Mouse (Mus musculus) midbrain, embryonic 10.5 days (tissue): ENCODE data around the gene Qars. TPM values are rescaled to one million over a fixed set of nuclear protein-coding genes. Genes with fewer than 3 reads are reported as not detected.

Source experiments
- DNase-seq: peaks from one replicate; pipeline ENCODE4 v3.0.0-alpha.2; 2017; ENCODE audit warnings: low spot score
- H3K27ac ChIP-seq: fragments of 300-500 bp; sonication (generic); replicated peaks from 2 replicates; pipeline ENCODE4 v1.5.1; 2016; ENCODE audit warnings: mild to moderate bottlenecking
- H3K27me3 ChIP-seq: fragments of 300-500 bp; sonication (generic); 2 replicates; pipeline ENCODE4 v1.6.1; 2016; ENCODE audit warnings: low read depth, mild to moderate bottlenecking; ENCODE audit not compliant: poor library complexity, severe bottlenecking
- H3K36me3 ChIP-seq: fragments of 300-500 bp; sonication (generic); 2 replicates; pipeline ENCODE4 v1.6.1; 2016; ENCODE audit warnings: mild to moderate bottlenecking, moderate library complexity
- H3K4me1 ChIP-seq: fragments of 300-500 bp; sonication (generic); 2 replicates; pipeline ENCODE4 v1.6.1; 2016
- H3K4me3 ChIP-seq: fragments of 300-500 bp; sonication (generic); 2 replicates; pipeline ENCODE4 v1.5.1; 2016; ENCODE audit warnings: mild to moderate bottlenecking, moderate library complexity
- H3K9me3 ChIP-seq: fragments of 300-500 bp; sonication (generic); replicated peaks from 2 replicates; pipeline ENCODE4 v1.6.1; 2016; ENCODE audit warnings: mild to moderate bottlenecking
- WGBS: fragments of 180-500 bp; shearing (Covaris S2); methylation state at CpG from one replicate; pipeline ENCODE4 v1.1.7; 2016; 5-methylcytosine and 5-hydroxymethylcytosine counted together
- polyA plus RNA-seq: library from polyadenylated mRNA; unstranded; fragments of >200 nt; fragmentation: Nextera tagmentation; extraction: Ambion mirVana; gene quantifications from 2 replicates; pipeline ENCODE4 v1.2.1, GENCODE M21; 2016

Gene Qars
- 112 and 115 TPM in 2 replicates for polyA plus RNA-seq

GRCm38 (mm10) chr9:108507619-108508434, at the start of gene Qars:
TSS of gene Qars (plus strand) at chr9:108507706.
- Histone ChIP-seq H3K27ac (peak within 1 kb of the TSS; percentile 88), H3K36me3 (peaks cover 47% of the 10 kb centered on the region), H3K4me1 (peaks cover 21% of the 10 kb centered on the region), H3K4me3 (peak within 1 kb of the TSS; percentile 89), H3K27me3 (no peaks in the 10 kb centered on the region), H3K9me3 (no peaks in the 10 kb centered on the region)
- peak; percentile 95 for DNase-seq
- under 1% methylated on average over 37 of the region's 37 CpGs for WGBS

GRCm38 (mm10) chr9:108459939-108460318, 47.6 kb upstream of the Qars start:
- H3K4me1 ChIP-seq, result peaks cover 23% of the 10 kb centered on the region
- no peaks in the 10 kb centered on the region for H3K9me3 ChIP-seq
- peaks cover 28% of the 10 kb centered on the region for H3K36me3 ChIP-seq
- no peak for DNase-seq
- no peaks in the 10 kb centered on the region for H3K27me3 ChIP-seq
- peak overlapping the region; percentile 94 for H3K27ac ChIP-seq
- H3K4me3 ChIP-seq, result peak overlapping the region; percentile 97
- 92% methylated on average over 1 of the region's 1 CpGs for WGBS

- 1% methylated on average over 51 of the region's 52 CpGs for WGBS
Observed at GRCm38 (mm10) chr9:108460319-108461178, 47.0 kb upstream of the Qars start, which contains the start of gene Ccdc71. TSS of gene Ccdc71 (plus strand) at chr9:108460527.

GRCm38 (mm10) chr9:108461181-108461631, 46.3 kb upstream of the Qars start, which contains the start of gene Klhdc8b:
TSS of gene Klhdc8b (minus strand) at chr9:108461581.
- Histone ChIP-seq H3K27ac (peak within 1 kb of the TSS; percentile 94), H3K9me3 (no peaks in the 10 kb centered on the region), H3K4me1 (peaks cover 23% of the 10 kb centered on the region), H3K36me3 (peaks cover 41% of the 10 kb centered on the region), H3K27me3 (no peaks in the 10 kb centered on the region), H3K4me3 (peak within 1 kb of the TSS; percentile 97)
- WGBS, result 29% methylated on average over 11 of the region's 11 CpGs
- no peak for DNase-seq

More at GRCm38 (mm10) chr9:108460319-108461178, 47.0 kb upstream of the Qars start, which contains the start of gene Ccdc71:
- H3K27ac ChIP-seq, result peak within 1 kb of the TSS; percentile 94
- H3K36me3 ChIP-seq, result peaks cover 35% of the 10 kb centered on the region
- no peaks in the 10 kb centered on the region for H3K9me3 ChIP-seq
- no peaks in the 10 kb centered on the region for H3K27me3 ChIP-seq
- H3K4me1 ChIP-seq, result peaks cover 23% of the 10 kb centered on the region
- peak within 1 kb of the TSS; percentile 97 for H3K4me3 ChIP-seq
- DNase-seq, result peak; percentile 89

GRCm38 (mm10) chr9:108461675-108462074, 45.8 kb upstream of the Qars start:
- peaks cover 46% of the 10 kb centered on the region for H3K36me3 ChIP-seq
- H3K27me3 ChIP-seq, result no peaks in the 10 kb centered on the region
- no peaks in the 10 kb centered on the region for H3K9me3 ChIP-seq
- DNase-seq, result no peak
- H3K4me1 ChIP-seq, result peaks cover 23% of the 10 kb centered on the region
- peak overlapping the region; percentile 94; the same call in 1 of the 2 replicates for H3K27ac ChIP-seq
- 89% methylated on average over 5 of the region's 5 CpGs for WGBS
- peak overlapping the region; percentile 97 for H3K4me3 ChIP-seq

GRCm38 (mm10) chr9:108462192-108462591, 45.3 kb upstream of the Qars start:
- H3K36me3 ChIP-seq, result peaks cover 51% of the 10 kb centered on the region
- WGBS, result 93% methylated on average over 10 of the region's 10 CpGs
- peaks cover 23% of the 10 kb centered on the region for H3K4me1 ChIP-seq
- no peak for DNase-seq
- H3K27ac ChIP-seq, result no peak overlapping the region
- no peaks in the 10 kb centered on the region for H3K9me3 ChIP-seq
- H3K4me3 ChIP-seq, result peak overlapping the region; percentile 97; the same call in 1 of the 2 replicates
- no peaks in the 10 kb centered on the region for H3K27me3 ChIP-seq

- H3K27ac ChIP-seq, result no peak overlapping the region
- H3K9me3 ChIP-seq, result no peaks in the 10 kb centered on the region; the same call in 1 of the 2 replicates
- H3K36me3 ChIP-seq, result peaks cover 59% of the 10 kb centered on the region
- H3K4me3 ChIP-seq, result no peak overlapping the region
- DNase-seq, result no peak
- WGBS, result 97% methylated on average over 9 of the region's 9 CpGs
- H3K4me1 ChIP-seq, result peaks cover 23% of the 10 kb centered on the region
- no peaks in the 10 kb centered on the region for H3K27me3 ChIP-seq
Observed at GRCm38 (mm10) chr9:108463713-108464112, 43.8 kb upstream of the Qars start.

- no peak for DNase-seq
- H3K4me3 ChIP-seq, result no peak overlapping the region
- H3K9me3 ChIP-seq, result no peaks in the 10 kb centered on the region; the same call in 1 of the 2 replicates
- peaks cover 59% of the 10 kb centered on the region for H3K36me3 ChIP-seq
- peaks cover 15% of the 10 kb centered on the region for H3K4me1 ChIP-seq
- H3K27me3 ChIP-seq, result no peaks in the 10 kb centered on the region
- no peak overlapping the region for H3K27ac ChIP-seq
- WGBS, result 91% methylated on average over 2 of the region's 2 CpGs
Observed at GRCm38 (mm10) chr9:108466219-108466618, 41.3 kb upstream of the Qars start.

GRCm38 (mm10) chr9:108469430-108469829, 38.1 kb upstream of the Qars start:
- Histone ChIP-seq H3K27ac (no peak overlapping the region), H3K4me1 (no peaks in the 10 kb centered on the region), H3K36me3 (peaks cover 35% of the 10 kb centered on the region), H3K27me3 (no peaks in the 10 kb centered on the region), H3K4me3 (no peak overlapping the region), H3K9me3 (no peaks in the 10 kb centered on the region; the same call in 1 of the 2 replicates)
- DNase-seq, result no peak
- WGBS, result 87% methylated on average over 5 of the region's 5 CpGs

GRCm38 (mm10) chr9:108469845-108470244, 37.7 kb upstream of the Qars start:
- H3K27ac ChIP-seq, result no peak overlapping the region
- 85% methylated on average over 4 of the region's 4 CpGs for WGBS
- DNase-seq, result no peak

GRCm38 (mm10) chr9:108474528-108474927, 33.0 kb upstream of the Qars start:
- Histone ChIP-seq H3K9me3 (no peaks in the 10 kb centered on the region), H3K36me3 (no peaks in the 10 kb centered on the region), H3K27me3 (no peaks in the 10 kb centered on the region), H3K4me3 (no peak overlapping the region), H3K27ac (no peak overlapping the region), H3K4me1 (peaks cover 17% of the 10 kb centered on the region)
- WGBS, result 67% methylated on average over 1 of the region's 1 CpGs
- DNase-seq, result no peak

More at GRCm38 (mm10) chr9:108469845-108470244, 37.7 kb upstream of the Qars start:
- no peaks in the 10 kb centered on the region for H3K4me1 ChIP-seq
- no peaks in the 10 kb centered on the region for H3K27me3 ChIP-seq
- H3K36me3 ChIP-seq, result peaks cover 31% of the 10 kb centered on the region
- H3K4me3 ChIP-seq, result no peak overlapping the region
- no peaks in the 10 kb centered on the region; the same call in 1 of the 2 replicates for H3K9me3 ChIP-seq

GRCm38 (mm10) chr9:108478638-108479156, 28.8 kb upstream of the Qars start:
- no peaks in the 10 kb centered on the region for H3K9me3 ChIP-seq
- H3K4me3 ChIP-seq, result peak overlapping the region; percentile 63
- H3K27me3 ChIP-seq, result no peaks in the 10 kb centered on the region
- peaks cover 21% of the 10 kb centered on the region for H3K36me3 ChIP-seq
- DNase-seq, result peak; percentile 89
- H3K4me1 ChIP-seq, result peaks cover 36% of the 10 kb centered on the region
- WGBS, result under 1% methylated on average over 20 of the region's 20 CpGs
- peak overlapping the region; percentile 91 for H3K27ac ChIP-seq
